Mouse (Mus musculus): ENCODE measurements at regions not wholly inside any gene's neighbourhood (a gene's known extent, or its start where the extent isn't known, plus 50 kb on each side); places are given as distances from the start of the nearest gene placed in this dataset.

- no peaks in the 10 kb centered on the region for H3K9me3 ChIP-seq (replicated peaks)
- no peaks in the 10 kb centered on the region for H3K27me3 ChIP-seq
- H3K4me3 ChIP-seq (replicated peaks) = no peak overlapping the region
- no peaks in the 10 kb centered on the region for H3K36me3 ChIP-seq
- no peak overlapping the region for H3K27ac ChIP-seq (replicated peaks)
- no peak overlapping the region for H3K4me2 ChIP-seq (replicated peaks)
- no peaks in the 10 kb centered on the region for H3K4me1 ChIP-seq
- ATAC-seq (ENCODE audit: insufficient number of reproducible peaks, low FRiP score, low TSS enrichment, low read depth) = no peak
- no peak overlapping the region for H3K9ac ChIP-seq
- 85% methylated on average over 10 of the region's 10 CpGs for WGBS
Observed at GRCm38 (mm10) chr16:93085227-93085883, 259.4 kb upstream of the Runx1 start.

- 51% methylated on average over 2 of the region's 2 CpGs for WGBS
- Histone ChIP-seq H3K4me2 (replicated peaks) (no peak overlapping the region), H3K4me3 (replicated peaks) (no peak overlapping the region), H3K27ac (replicated peaks) (no peak overlapping the region), H3K9me3 (replicated peaks) (no peaks in the 10 kb centered on the region), H3K9ac (no peak overlapping the region), H3K36me3 (no peaks in the 10 kb centered on the region), H3K27me3 (no peaks in the 10 kb centered on the region), H3K4me1 (peaks cover 15% of the 10 kb centered on the region)
- ATAC-seq (ENCODE audit: insufficient number of reproducible peaks, low FRiP score, low TSS enrichment, low read depth) = no peak
Observed at GRCm38 (mm10) chr16:93083756-93084155, 257.8 kb upstream of the Runx1 start.

GRCm38 (mm10) chr16:93083142-93083541 lies 257.2 kb upstream of the Runx1 start:
- no peak for ATAC-seq (ENCODE audit: insufficient number of reproducible peaks, low FRiP score, low TSS enrichment, low read depth)
- H3K36me3 ChIP-seq = no peaks in the 10 kb centered on the region
- H3K9me3 ChIP-seq (replicated peaks) = no peaks in the 10 kb centered on the region
- H3K4me2 ChIP-seq (replicated peaks) = no peak overlapping the region
- H3K27ac ChIP-seq (replicated peaks) = no peak overlapping the region
- H3K27me3 ChIP-seq = no peaks in the 10 kb centered on the region
- 80% methylated on average over 1 of the region's 1 CpGs for WGBS
- H3K4me3 ChIP-seq (replicated peaks) = no peak overlapping the region
- no peak overlapping the region for H3K9ac ChIP-seq
- H3K4me1 ChIP-seq = peaks cover 16% of the 10 kb centered on the region

GRCm38 (mm10) chr16:93081533-93081932 lies 255.6 kb upstream of the Runx1 start:
- no peak for ATAC-seq (ENCODE audit: insufficient number of reproducible peaks, low FRiP score, low TSS enrichment, low read depth)
- 82% methylated on average over 2 of the region's 2 CpGs for WGBS
- no peak overlapping the region for H3K9ac ChIP-seq
- no peaks in the 10 kb centered on the region for H3K27me3 ChIP-seq
- peaks cover 16% of the 10 kb centered on the region for H3K4me1 ChIP-seq
- no peak overlapping the region for H3K4me2 ChIP-seq (replicated peaks)
- no peak overlapping the region for H3K27ac ChIP-seq (replicated peaks)
- H3K4me3 ChIP-seq (replicated peaks) = no peak overlapping the region
- no peaks in the 10 kb centered on the region for H3K9me3 ChIP-seq (replicated peaks)
- H3K36me3 ChIP-seq = no peaks in the 10 kb centered on the region

GRCm38 (mm10) chr16:93079660-93080390 lies 253.9 kb upstream of the Runx1 start:
- 21% methylated on average over 17 of the region's 17 CpGs for WGBS
- peak overlapping the region; percentile 40 for H3K4me2 ChIP-seq (replicated peaks)
- no peak overlapping the region for H3K9ac ChIP-seq
- H3K27me3 ChIP-seq = no peaks in the 10 kb centered on the region
- peak overlapping the region; percentile 12 for H3K4me3 ChIP-seq (replicated peaks)
- H3K4me1 ChIP-seq = peaks cover 20% of the 10 kb centered on the region
- no peaks in the 10 kb centered on the region for H3K36me3 ChIP-seq
- H3K27ac ChIP-seq (replicated peaks) = peak overlapping the region; percentile 71
- no peaks in the 10 kb centered on the region for H3K9me3 ChIP-seq (replicated peaks)
- peak; percentile 47; the same call in 1 of the 2 replicates for ATAC-seq (ENCODE audit: insufficient number of reproducible peaks, low FRiP score, low TSS enrichment, low read depth)

GRCm38 (mm10) chr16:93078909-93079308 lies 253.0 kb upstream of the Runx1 start:
- 69% methylated on average over 3 of the region's 3 CpGs for WGBS
- peak overlapping the region; percentile 71 for H3K27ac ChIP-seq (replicated peaks)
- no peak overlapping the region for H3K9ac ChIP-seq

GRCm38 (mm10) chr16:93075488-93075887 lies 249.5 kb upstream of the Runx1 start:
- H3K36me3 ChIP-seq = no peaks in the 10 kb centered on the region
- H3K4me2 ChIP-seq (replicated peaks) = no peak overlapping the region
- no peak overlapping the region for H3K27ac ChIP-seq (replicated peaks)
- H3K9ac ChIP-seq = no peak overlapping the region
- H3K27me3 ChIP-seq = no peaks in the 10 kb centered on the region
- no peak overlapping the region for H3K4me3 ChIP-seq (replicated peaks)
- 53% methylated on average over 11 of the region's 11 CpGs for WGBS
- no peak for ATAC-seq (ENCODE audit: insufficient number of reproducible peaks, low FRiP score, low TSS enrichment, low read depth)
- H3K4me1 ChIP-seq = peaks cover 30% of the 10 kb centered on the region
- H3K9me3 ChIP-seq (replicated peaks) = no peaks in the 10 kb centered on the region

More at GRCm38 (mm10) chr16:93078909-93079308, 253.0 kb upstream of the Runx1 start:
- no peaks in the 10 kb centered on the region for H3K9me3 ChIP-seq (replicated peaks)
- peak overlapping the region; percentile 40; the same call in 1 of the 2 replicates for H3K4me2 ChIP-seq (replicated peaks)
- no peaks in the 10 kb centered on the region for H3K27me3 ChIP-seq
- ATAC-seq (ENCODE audit: insufficient number of reproducible peaks, low FRiP score, low TSS enrichment, low read depth) = no peak
- H3K36me3 ChIP-seq = no peaks in the 10 kb centered on the region
- H3K4me1 ChIP-seq = peaks cover 20% of the 10 kb centered on the region
- no peak overlapping the region for H3K4me3 ChIP-seq (replicated peaks)

GRCm38 (mm10) chr16:93072156-93072555 lies 246.2 kb upstream of the Runx1 start:
- Histone ChIP-seq H3K36me3 (no peaks in the 10 kb centered on the region), H3K4me1 (peaks cover 14% of the 10 kb centered on the region; the same call in 1 of the 2 replicates), H3K27me3 (no peaks in the 10 kb centered on the region; the same call in 1 of the 2 replicates), H3K9me3 (replicated peaks) (no peaks in the 10 kb centered on the region), H3K4me3 (replicated peaks) (no peak overlapping the region), H3K9ac (no peak overlapping the region), H3K4me2 (replicated peaks) (no peak overlapping the region), H3K27ac (replicated peaks) (peak overlapping the region; percentile 71)
- no peak for ATAC-seq (ENCODE audit: insufficient number of reproducible peaks, low FRiP score, low TSS enrichment, low read depth)
- 48% methylated on average over 6 of the region's 6 CpGs for WGBS

GRCm38 (mm10) chr16:93071726-93072125 lies 245.8 kb upstream of the Runx1 start:
- H3K27me3 ChIP-seq = no peaks in the 10 kb centered on the region; the same call in 1 of the 2 replicates
- H3K4me2 ChIP-seq (replicated peaks) = no peak overlapping the region
- H3K36me3 ChIP-seq = no peaks in the 10 kb centered on the region
- 0 out of 2 replicates have a peak, but pooled peaks have one; percentile 48 for ATAC-seq (ENCODE audit: insufficient number of reproducible peaks, low FRiP score, low TSS enrichment, low read depth)
- H3K4me3 ChIP-seq (replicated peaks) = no peak overlapping the region
- H3K27ac ChIP-seq (replicated peaks) = peak overlapping the region; percentile 71; the same call in 1 of the 2 replicates
- H3K9ac ChIP-seq = no peak overlapping the region
- peaks cover 14% of the 10 kb centered on the region; the same call in 1 of the 2 replicates for H3K4me1 ChIP-seq
- 45% methylated on average over 6 of the region's 6 CpGs for WGBS
- H3K9me3 ChIP-seq (replicated peaks) = no peaks in the 10 kb centered on the region

GRCm38 (mm10) chr16:93066821-93067220 lies 240.9 kb upstream of the Runx1 start:
- no peak overlapping the region for H3K27ac ChIP-seq (replicated peaks)
- WGBS = 72% methylated on average over 2 of the region's 2 CpGs
- H3K9me3 ChIP-seq (replicated peaks) = no peaks in the 10 kb centered on the region
- peaks cover 4% of the 10 kb centered on the region; the same call in 1 of the 2 replicates for H3K4me1 ChIP-seq
- H3K27me3 ChIP-seq = peaks cover 4% of the 10 kb centered on the region; the same call in 1 of the 2 replicates
- H3K9ac ChIP-seq = no peak overlapping the region
- H3K4me3 ChIP-seq (replicated peaks) = no peak overlapping the region
- no peaks in the 10 kb centered on the region for H3K36me3 ChIP-seq
- ATAC-seq (ENCODE audit: insufficient number of reproducible peaks, low FRiP score, low TSS enrichment, low read depth) = no peak
- no peak overlapping the region for H3K4me2 ChIP-seq (replicated peaks)

GRCm38 (mm10) chr16:93061475-93062179 lies 235.7 kb upstream of the Runx1 start:
- Histone ChIP-seq H3K27me3 (0 out of 2 replicates have a peak, but pooled peaks cover 4% of the 10 kb centered on the region), H3K9ac (no peak overlapping the region), H3K36me3 (no peaks in the 10 kb centered on the region), H3K4me2 (replicated peaks) (no peak overlapping the region), H3K27ac (replicated peaks) (no peak overlapping the region), H3K4me1 (no peaks in the 10 kb centered on the region), H3K9me3 (replicated peaks) (no peaks in the 10 kb centered on the region), H3K4me3 (replicated peaks) (no peak overlapping the region)
- 61% methylated on average over 4 of the region's 4 CpGs for WGBS
- no peak for ATAC-seq (ENCODE audit: insufficient number of reproducible peaks, low FRiP score, low TSS enrichment, low read depth)
